ENCODE assay signal across 8 mouse cellular contexts in the genomic region with DNA sequence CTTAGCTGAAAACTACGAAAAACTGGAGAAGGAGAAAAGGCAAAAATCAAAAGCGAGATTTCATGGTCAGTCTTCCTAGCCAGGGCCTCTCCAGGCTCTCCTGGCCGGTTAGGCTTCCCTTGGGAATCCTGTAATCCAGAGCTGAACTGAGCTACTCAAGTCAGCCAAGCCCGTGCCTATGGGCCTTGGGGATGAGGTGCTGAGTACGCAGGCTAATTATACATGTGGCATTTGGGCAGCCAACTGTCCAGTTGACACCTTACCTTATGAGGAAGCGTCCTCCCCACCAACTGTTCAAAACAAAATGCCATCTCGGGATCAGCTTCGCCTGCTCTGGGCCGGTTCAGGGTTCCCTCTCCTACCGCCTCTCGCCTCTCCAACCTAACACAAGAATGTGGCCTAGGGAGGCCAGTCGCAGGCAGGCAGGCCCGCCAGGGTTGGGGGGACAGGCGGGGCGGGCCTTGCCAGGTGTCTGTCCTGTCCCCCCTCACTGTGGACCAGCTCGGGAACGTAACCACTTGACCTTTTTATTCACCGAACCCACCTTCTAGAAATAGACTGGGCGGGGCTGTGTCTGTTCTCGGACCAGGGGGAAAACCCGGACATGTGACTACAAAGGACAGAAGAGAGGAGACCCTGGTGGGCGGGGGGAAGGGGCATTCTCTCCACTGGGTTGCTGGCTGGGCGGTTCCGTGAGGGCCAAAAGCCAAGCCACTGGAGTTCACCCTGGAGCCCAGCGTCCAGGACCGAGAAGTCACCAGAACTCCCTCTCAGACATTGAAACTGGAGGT. TPM values are rescaled to one million over a fixed set of nuclear protein-coding genes. Genes with fewer than 3 reads are reported as not detected.
DNase-seq lines count a peak whose midpoint lies in the region; ATAC-seq and TF ChIP-seq lines count a peak whose summit lies in the region.

No protein-coding gene starts in this region.

- 44% methylated on average over 26 of the region's 26 CpGs for WGBS in intestine, embryonic 16.5 days
- 20% methylated on average over 26 of the region's 26 CpGs for WGBS in lung, embryonic 14.5 days
- WGBS in stomach, embryonic 14.5 days: 25% methylated on average over 26 of the region's 26 CpGs

- H3K4me1 ChIP-seq in intestine, embryonic 16.5 days (ENCODE audit: control insufficient read depth, insufficient read depth, low read length): peaks cover 6% of the 10 kb centered on the region
- 0 out of 2 replicates have a peak, but pooled peaks cover 7% of the 10 kb centered on the region for H3K4me1 ChIP-seq in lung, embryonic 14.5 days (ENCODE audit: insufficient read depth)
- H3K4me1 ChIP-seq in stomach, embryonic 14.5 days (ENCODE audit: control insufficient read depth, insufficient read depth, low read length): peaks cover 5% of the 10 kb centered on the region; the same call in 1 of the 2 replicates

- DNase-seq in left cerebral cortex, postnatal 4 days: peak; percentile 43
- DNase-seq in left cerebral cortex, adult 18-20 months (ENCODE audit: low spot score in 2 of 2): no peak
- peak; percentile 78 for DNase-seq in embryo, embryonic 11 days
- DNase-seq in heart, adult 11 months: peak; percentile 99
- DNase-seq in lung, embryonic 14.5 days: peak; percentile 40

- TF ChIP-seq CTCF in lung, embryonic 14.5 days (IDR thresholded peaks at IDR 0.05; ENCODE audit: low read depth): no peak

- no peak for ATAC-seq in intestine, embryonic 16.5 days
- ATAC-seq in lung, embryonic 14.5 days (ENCODE audit: insufficient read depth): peak; percentile 18; the same call in 1 of the 2 replicates
- no peak; the same call in 1 of the 2 replicates for ATAC-seq in stomach, embryonic 14.5 days (ENCODE audit: insufficient number of reproducible peaks, insufficient read depth, low FRiP score, low read depth)
- no peak for ATAC-seq in erythroid progenitor cell, adult 5-6 weeks (replicated peaks; ENCODE audit: low FRiP score, poor library complexity, severe bottlenecking)

- H3K27ac ChIP-seq in intestine, embryonic 16.5 days (ENCODE audit: low read length): no peak overlapping the region
- peak overlapping the region; percentile 90 for H3K27ac ChIP-seq in lung, embryonic 14.5 days (ENCODE audit: low read depth)
- peak overlapping the region; percentile 84; the same call in 1 of the 2 replicates for H3K27ac ChIP-seq in stomach, embryonic 14.5 days (ENCODE audit: low read length)

- peaks cover 12% of the 10 kb centered on the region for H3K27me3 ChIP-seq in intestine, embryonic 16.5 days (replicated peaks; ENCODE audit: control insufficient read depth, insufficient read depth, low read length)
- H3K27me3 ChIP-seq in lung, embryonic 14.5 days (ENCODE audit: insufficient read depth, low read length): peaks cover 7% of the 10 kb centered on the region
- H3K27me3 ChIP-seq in stomach, embryonic 14.5 days (ENCODE audit: control insufficient read depth, insufficient read depth, low read length): 0 out of 2 replicates have a peak, but pooled peaks cover 2% of the 10 kb centered on the region

- peak overlapping the region; percentile 70 for H3K4me3 ChIP-seq in intestine, embryonic 16.5 days (ENCODE audit: low read length)
- H3K4me3 ChIP-seq in lung, embryonic 14.5 days (ENCODE audit: low read depth, low read length): peak overlapping the region; percentile 56
- H3K4me3 ChIP-seq in stomach, embryonic 14.5 days (ENCODE audit: low read depth, low read length): peak overlapping the region; percentile 49

- no peaks in the 10 kb centered on the region for H3K36me3 ChIP-seq in intestine, embryonic 16.5 days (ENCODE audit: control insufficient read depth, insufficient read depth, low read length)
- no peaks in the 10 kb centered on the region for H3K36me3 ChIP-seq in lung, embryonic 14.5 days (ENCODE audit: insufficient read depth)
- H3K36me3 ChIP-seq in stomach, embryonic 14.5 days (ENCODE audit: control insufficient read depth, insufficient read depth, low read length): no peaks in the 10 kb centered on the region

- no peaks in the 10 kb centered on the region for H3K9me3 ChIP-seq in intestine, embryonic 16.5 days (ENCODE audit: control insufficient read depth, low read length)
- no peaks in the 10 kb centered on the region for H3K9me3 ChIP-seq in lung, embryonic 14.5 days (ENCODE audit: low read depth, low read length)
- H3K9me3 ChIP-seq in stomach, embryonic 14.5 days (ENCODE audit: control insufficient read depth, low read depth, low read length): no peaks in the 10 kb centered on the region

- H3K9ac ChIP-seq in intestine, embryonic 16.5 days (ENCODE audit: low read depth, low read length): peak overlapping the region; percentile 84
- peak overlapping the region; percentile 76 for H3K9ac ChIP-seq in lung, embryonic 14.5 days
- H3K9ac ChIP-seq in stomach, embryonic 14.5 days (replicated peaks; ENCODE audit: low read depth, low read length): peak overlapping the region; percentile 73; the same call in 1 of the 2 replicates

- peak overlapping the region; percentile 99 for H3K4me2 ChIP-seq in intestine, embryonic 16.5 days (ENCODE audit: low read depth, low read length)
- peak overlapping the region; percentile 98 for H3K4me2 ChIP-seq in lung, embryonic 14.5 days
- peak overlapping the region; percentile 92 for H3K4me2 ChIP-seq in stomach, embryonic 14.5 days (replicated peaks; ENCODE audit: low read depth, low read length)

- intact Hi-C loops in left cerebral cortex, postnatal 4 days (cut with DNase I): loop anchor here (5.0 to 10.0 kb wide), 2 partner anchors 208 to 666 kb away; no protein-coding TSS in a partner anchor

RNA-seq across cellular contexts. Expression of a gene that starts 7.8 kb away (rescaled TPM):
- 10 to 100 TPM; 54.8 to 56.6 TPM for total RNA-seq in left cerebral cortex, postnatal 4 days (2021)
- 10 to 100 TPM; 25.9 to 34.4 TPM for total RNA-seq in left cerebral cortex, adult 18-20 months (2021)
- polyA plus RNA-seq in intestine, embryonic 16.5 days (2015; fragmentation: Nextera tagmentation; extraction: Ambion mirVana): 25.3 and 26.2 TPM in 2 replicates
- 19.1 and 22.0 TPM in 2 replicates for polyA plus RNA-seq in lung, embryonic 14.5 days (2014; fragmentation: Nextera tagmentation; extraction: Ambion mirVana)
- 38.7 and 40.6 TPM in 2 replicates for polyA plus RNA-seq in stomach, embryonic 14.5 days (2014; fragmentation: Nextera tagmentation; extraction: Ambion mirVana)
- 1,078 and 1,095 TPM in 2 replicates for total RNA-seq in erythroid progenitor cell, adult 5-6 weeks (2015; ENCODE audit: low replicate concordance)
- 892 and 1,010 TPM in 2 replicates for total RNA-seq in erythroid progenitor cell, adult 5-6 weeks (2017; ENCODE audit: low replicate concordance)

RNA-seq across cellular contexts. Expression of a gene that starts 8.4 kb away (rescaled TPM):
- 100 to 1,000 TPM; 161 to 174 TPM for total RNA-seq in left cerebral cortex, postnatal 4 days (2021)
- 100 to 1,000 TPM in 1 of 2 experiments, 10 to 100 TPM in 1; 93.8 to 103 TPM for total RNA-seq in left cerebral cortex, adult 18-20 months (2021)
- polyA plus RNA-seq in intestine, embryonic 16.5 days (2015; fragmentation: Nextera tagmentation; extraction: Ambion mirVana): 180 and 206 TPM in 2 replicates
- polyA plus RNA-seq in lung, embryonic 14.5 days (2014; fragmentation: Nextera tagmentation; extraction: Ambion mirVana): 275 and 286 TPM in 2 replicates
- polyA plus RNA-seq in stomach, embryonic 14.5 days (2014; fragmentation: Nextera tagmentation; extraction: Ambion mirVana): 271 and 275 TPM in 2 replicates
- total RNA-seq in erythroid progenitor cell, adult 5-6 weeks (2015; ENCODE audit: low replicate concordance): 50.7 and 81.8 TPM in 2 replicates
- total RNA-seq in erythroid progenitor cell, adult 5-6 weeks (2017; ENCODE audit: low replicate concordance): 46.9 and 76.1 TPM in 2 replicates

RNA-seq across cellular contexts. Expression of a gene that starts 53.6 kb away (rescaled TPM):
- 1 to 10 TPM; 3.9 to 4.6 TPM for total RNA-seq in left cerebral cortex, postnatal 4 days (2021)
- 1 to 10 TPM; 2.9 to 3.8 TPM for total RNA-seq in left cerebral cortex, adult 18-20 months (2021)
- 0.42 and 0.65 TPM in 2 replicates for polyA plus RNA-seq in intestine, embryonic 16.5 days (2015; fragmentation: Nextera tagmentation; extraction: Ambion mirVana)
- 1.1 and 1.5 TPM in 2 replicates for polyA plus RNA-seq in lung, embryonic 14.5 days (2014; fragmentation: Nextera tagmentation; extraction: Ambion mirVana)
- 0.71 and 1.2 TPM in 2 replicates for polyA plus RNA-seq in stomach, embryonic 14.5 days (2014; fragmentation: Nextera tagmentation; extraction: Ambion mirVana)
- not detected in 2 replicates for total RNA-seq in erythroid progenitor cell, adult 5-6 weeks (2015; ENCODE audit: low replicate concordance)
- 0.77 and 1.2 TPM in 2 replicates for total RNA-seq in erythroid progenitor cell, adult 5-6 weeks (2017; ENCODE audit: low replicate concordance)

Comparison
In these comparisons a context has a peak if more than half of its experiments do, and no peak if none do; other contexts are left out.
1. DNase-seq: peak in left cerebral cortex, postnatal 4 days (single experiment), embryo, embryonic 11 days (single experiment), heart, adult 11 months (single experiment) and lung, embryonic 14.5 days (single experiment); none in left cerebral cortex, adult 18-20 months (0 of 2).
2. RNA of a gene that starts 7.8 kb away (total RNA-seq): 892 to 1,095 TPM in erythroid progenitor cell, adult 5-6 weeks; 54.8 to 56.6 TPM in left cerebral cortex, postnatal 4 days and 25.9 to 34.4 TPM in left cerebral cortex, adult 18-20 months; every median in the first group is over 10 times any median in the second.
3. Peak in every context shown above with its lines, with median percentiles within 50 percentile points of each other: H3K4me2 ChIP-seq, H3K4me3 ChIP-seq and H3K9ac ChIP-seq.